Mouse (Mus musculus) retina, postnatal 7 days (tissue): Measurements from ENCODE around the gene Psg17.
"Not testable (repeated sequence)": the region's sequence is repeated elsewhere in the genome, so short reads cannot be mapped to it uniquely, and the experiment has no call there.

ENCODE experiments used
- DNase-seq: peaks from one replicate; pipeline ENCODE4 v3.0.0-alpha.2; 2012; ENCODE audit warnings: low read depth, low spot score

The Psg17 gene

DNA sequence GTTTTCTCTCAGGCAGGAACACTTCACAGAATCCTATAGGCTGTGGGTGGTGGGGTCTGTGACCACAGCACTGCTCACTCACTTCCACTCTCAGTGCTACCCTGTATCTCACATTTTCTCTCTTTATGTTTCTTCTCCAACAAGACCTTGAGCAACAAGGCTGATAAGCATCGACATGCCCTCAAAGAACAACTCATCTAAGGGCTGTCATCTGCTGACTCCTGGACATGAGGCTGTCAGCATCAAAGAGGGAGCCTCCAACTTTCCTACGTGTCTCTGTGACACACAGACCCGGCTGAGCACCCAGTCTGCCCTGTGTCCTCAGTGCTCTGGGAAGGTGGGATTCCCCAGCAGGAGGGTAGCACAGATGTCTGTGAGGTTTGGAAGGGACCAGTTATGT is at the start of gene Psg17:
TSS of gene Psg17 (minus strand) at position 101 of the 400 bp plus-strand sequence.
- DNase-seq = no peak

DNA sequence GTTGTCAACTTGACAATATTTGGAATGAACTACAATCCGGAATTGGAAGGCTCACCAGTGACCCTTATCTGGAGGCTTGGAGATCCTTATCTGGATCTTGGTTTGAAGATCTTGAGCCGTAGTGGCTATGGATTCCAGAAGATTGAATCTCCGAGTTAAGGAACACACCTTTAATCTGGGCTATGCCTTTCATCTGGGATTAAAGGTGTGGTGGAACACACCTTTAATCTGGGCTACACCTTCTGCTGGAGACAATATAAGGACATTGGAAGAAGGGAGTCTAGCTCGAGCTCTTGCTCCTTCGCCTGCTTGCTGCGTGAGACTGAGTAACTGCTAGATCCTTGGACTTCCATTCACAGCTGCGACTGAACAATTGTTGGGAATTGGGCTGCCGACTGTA is 49.6 kb upstream of the Psg17 start, which contains the start of gene Pglyrp1:
TSS of gene Pglyrp1 (plus strand) at position 301 of the 400 bp plus-strand sequence.
- not testable (repeated sequence) for DNase-seq

DNA sequence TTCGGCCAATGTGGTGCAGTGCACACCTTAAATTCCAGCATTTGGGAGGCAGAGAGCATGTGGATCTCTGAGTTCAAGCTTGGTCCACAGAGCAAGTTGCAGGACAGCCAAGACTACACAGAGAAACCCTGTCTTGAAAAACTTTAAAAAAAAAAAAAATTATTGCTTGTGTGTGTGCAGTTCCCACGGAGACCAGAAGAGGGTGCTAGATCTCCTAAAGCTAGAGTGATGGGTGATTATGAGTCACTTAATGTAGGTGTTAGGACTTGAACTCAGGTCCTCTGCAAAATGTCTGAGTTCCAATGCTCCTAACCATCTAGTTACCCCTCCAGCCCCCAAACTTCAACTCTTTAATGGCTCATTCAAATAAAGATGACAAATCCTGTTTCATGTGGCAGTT is 47.1 kb upstream of the Psg17 start:
- DNase-seq = no peak

- no peak for DNase-seq
Observed at GRCm38 (mm10) chr7:18862801-18863200, 41.4 kb upstream of the Psg17 start.

- no peak for DNase-seq
Observed at GRCm38 (mm10) chr7:18858310-18858916, 37.0 kb upstream of the Psg17 start.

DNA sequence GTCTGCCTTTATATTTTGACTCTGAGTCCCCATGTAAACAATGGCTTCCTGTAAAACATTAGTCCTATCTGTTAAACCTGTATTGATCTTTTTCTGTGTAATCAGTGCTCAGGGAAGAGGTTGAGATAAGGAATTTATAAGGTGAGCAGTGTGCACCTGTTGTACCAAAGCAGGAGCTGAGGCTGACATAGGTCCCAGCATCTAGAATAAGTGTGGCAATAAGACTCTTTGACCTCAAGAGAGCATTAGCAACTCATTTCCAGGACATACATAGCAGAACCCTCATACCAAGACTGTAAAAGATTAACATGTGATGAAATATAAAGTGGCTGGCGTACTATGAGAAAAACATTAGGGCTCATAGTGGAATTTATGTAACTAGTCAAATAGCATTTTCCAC is 27.0 kb upstream of the Psg17 start:
- no peak for DNase-seq

- DNase-seq = no peak
Observed at GRCm38 (mm10) chr7:18844811-18845210, 23.4 kb upstream of the Psg17 start.

DNA sequence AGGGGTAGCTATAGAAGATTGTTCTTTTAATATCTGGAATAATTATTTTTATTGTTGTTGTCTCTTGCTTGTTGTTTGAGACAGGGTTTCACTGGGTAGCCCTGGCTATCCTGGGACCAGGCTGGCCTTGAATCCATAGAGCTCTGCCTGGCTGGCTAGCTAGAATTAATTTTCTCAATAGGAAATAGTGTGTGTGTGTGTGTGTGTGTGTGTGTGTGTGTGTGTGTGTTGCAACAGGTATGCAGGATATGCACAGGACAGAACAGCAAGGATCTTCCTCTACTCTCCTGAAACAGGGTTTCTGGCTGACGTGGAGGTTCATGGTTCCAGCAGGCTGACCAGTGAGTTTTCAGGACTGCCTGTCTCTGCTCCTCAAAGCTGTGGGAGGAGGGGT is 19.8 kb upstream of the Psg17 start:
- no peak for DNase-seq

DNA sequence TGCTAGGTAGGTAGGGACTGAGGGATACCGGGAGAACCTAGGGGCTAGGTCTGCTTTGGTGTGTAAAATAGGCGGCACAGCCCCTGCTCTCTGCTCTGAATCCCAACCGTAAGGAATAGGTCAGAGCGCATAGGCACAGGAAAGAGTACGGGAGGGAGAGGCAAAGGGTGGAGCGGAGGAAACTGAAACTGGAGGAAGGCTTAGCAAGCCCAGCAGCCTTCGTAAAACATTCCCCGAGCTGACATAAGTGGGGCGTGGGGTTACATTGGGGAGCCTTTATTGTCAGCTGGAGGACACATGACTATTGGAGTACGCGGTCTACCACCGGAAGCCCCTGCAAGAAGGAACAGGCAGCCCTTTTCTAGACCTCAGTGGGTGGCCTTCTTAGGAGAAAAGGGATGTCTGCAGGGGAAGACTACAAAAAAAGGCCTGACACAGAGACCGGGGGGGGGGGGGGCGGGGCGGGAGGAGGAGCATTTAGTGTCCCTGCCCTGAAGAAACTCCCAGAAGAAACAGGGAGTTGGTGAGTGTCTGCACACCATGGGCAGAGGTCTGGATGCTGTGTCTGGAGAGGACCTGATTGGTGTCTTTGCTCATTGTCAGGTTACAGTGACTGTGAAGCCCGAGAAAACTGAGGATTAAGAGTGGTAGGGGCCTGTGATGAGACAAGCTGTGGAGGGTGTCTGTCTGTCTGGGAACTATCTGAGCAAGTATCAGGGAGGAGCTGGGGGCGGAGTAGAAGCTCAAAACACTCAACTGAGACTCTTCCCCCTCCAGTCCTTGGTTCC is 19.2 kb upstream of the Psg17 start:
- DNase-seq = no peak

GRCm38 (mm10) chr7:18839865-18840264 is 18.5 kb upstream of the Psg17 start, which contains the start of gene Mill2:
TSS of gene Mill2 (plus strand) at chr7:18839966.
- DNase-seq = no peak

GRCm38 (mm10) chr7:18832298-18832697 is 10.9 kb upstream of the Psg17 start:
- DNase-seq = no peak

DNA sequence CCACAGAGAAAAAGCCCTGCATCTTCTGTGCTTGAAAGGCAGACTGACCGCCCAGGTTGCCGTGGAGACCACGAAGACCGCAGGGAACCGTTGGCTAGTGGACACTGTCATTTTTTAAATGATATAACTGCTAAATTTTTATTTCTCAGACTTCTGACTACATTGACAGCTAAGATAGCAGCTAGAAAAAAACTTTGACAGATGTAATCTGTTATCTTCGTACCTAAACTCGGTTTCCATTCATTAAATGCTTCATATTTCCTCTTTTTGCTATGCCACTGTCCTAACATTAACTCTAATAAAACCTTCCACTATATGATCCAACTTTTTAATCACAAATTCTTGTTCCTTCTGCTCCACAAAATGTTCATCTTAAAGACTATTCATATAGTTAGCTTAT is 8.1 kb upstream of the Psg17 start:
- no peak for DNase-seq

- DNase-seq = no peak
Observed at GRCm38 (mm10) chr7:18828592-18828991, 7.2 kb upstream of the Psg17 start.

GRCm38 (mm10) chr7:18827792-18828546 is 6.6 kb upstream of the Psg17 start:
- no peak for DNase-seq

DNA sequence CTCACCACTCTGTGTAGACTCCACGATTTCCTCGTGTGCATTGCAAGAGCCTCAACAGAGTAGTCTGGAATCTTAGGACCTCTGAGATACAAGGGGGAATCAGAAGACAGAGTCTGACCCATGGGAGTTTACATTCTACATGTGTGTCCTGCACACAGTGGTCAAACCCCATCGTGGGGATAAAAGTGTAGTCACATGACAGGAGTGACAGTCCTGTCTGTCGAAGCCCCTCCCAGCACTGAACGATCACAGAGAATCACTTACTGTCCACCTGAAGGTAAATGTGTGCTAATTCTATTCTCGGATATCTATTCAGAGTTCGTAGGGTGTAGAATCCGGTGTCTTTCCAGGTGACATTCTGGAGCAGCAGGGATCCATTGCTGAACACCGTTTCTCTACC is 3.1 kb downstream of the Psg17 start:
- no peak for DNase-seq

DNA sequence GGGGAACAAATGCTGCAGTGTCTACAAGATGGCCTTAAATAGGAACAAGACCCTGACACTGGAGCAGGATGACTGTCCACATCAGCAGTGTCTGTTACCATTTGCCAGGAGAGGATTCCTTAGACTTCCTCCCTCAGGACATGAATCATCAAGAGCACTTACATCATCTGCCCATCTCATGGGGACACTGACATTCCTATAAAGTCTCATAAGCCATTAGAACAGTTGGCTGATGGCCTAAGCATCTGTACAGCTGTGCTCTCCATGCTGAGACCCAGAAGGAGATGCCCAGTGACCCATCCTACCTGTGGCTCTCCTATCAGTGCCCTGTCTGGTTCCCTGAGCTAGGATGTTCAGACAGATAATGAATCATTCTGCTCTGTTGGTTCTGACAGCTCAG is 17.9 kb downstream of the Psg17 start:
- no peak for DNase-seq

- no peak for DNase-seq
Observed at GRCm38 (mm10) chr7:18799129-18799528, 22.3 kb downstream of the Psg17 start.

GRCm38 (mm10) chr7:18798420-18798819 is 23.0 kb downstream of the Psg17 start, which contains the start of gene Psg19:
TSS of gene Psg19 (minus strand) at chr7:18798520.
- no peak for DNase-seq

GRCm38 (mm10) chr7:18790671-18791070 is 30.7 kb downstream of the Psg17 start:
- not testable (repeated sequence) for DNase-seq

DNA sequence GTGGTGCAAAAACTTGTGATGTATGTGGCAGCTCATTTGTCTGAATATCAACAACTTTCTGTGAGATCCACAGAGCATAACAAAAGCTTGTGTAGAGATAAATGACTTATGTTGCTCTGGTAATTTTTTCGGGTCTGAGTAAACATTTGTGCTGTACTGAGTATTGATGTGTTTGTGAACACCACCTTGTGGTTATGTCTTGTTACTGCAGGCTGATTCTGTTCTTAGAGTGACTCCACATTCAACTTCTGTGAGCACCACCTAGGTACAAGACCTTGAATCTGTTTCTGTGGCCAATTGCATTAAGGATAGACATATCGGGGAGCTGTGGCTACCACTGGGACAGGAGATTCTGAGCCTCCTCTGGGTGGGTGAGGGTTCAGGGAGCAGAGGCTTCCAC is 40.1 kb downstream of the Psg17 start:
- DNase-seq = not testable (repeated sequence)

GRCm38 (mm10) chr7:18779337-18779781 is 42.0 kb downstream of the Psg17 start:
- no peak for DNase-seq
